Mouse (Mus musculus) left cerebral cortex, adult 2 months (tissue): ENCODE measurements around the gene Senp6. TPM values are rescaled to one million over a fixed set of nuclear protein-coding genes. Genes with fewer than 3 reads are reported as not detected.
"Not testable (repeated sequence)": the region's sequence is repeated elsewhere in the genome, so short reads cannot be mapped to it uniquely, and the experiment has no call there.

Experiments
- DNase-seq, 2 experiments: peaks; one replicate each; pipeline ENCODE4 v3.0.0; 2021 to 2022; ENCODE audit warnings: low spot score in 2 of 2, mixed read lengths in 1 of 2; ENCODE audit errors: extremely low spot score in 1 of 2
- H3K27ac ChIP-seq: fragments of 200-600 bp; 2 replicates; pipeline ENCODE4 v1.8.1; 2022
- H3K4me3 ChIP-seq: fragments of 200-600 bp; 2 replicates; pipeline ENCODE4 v1.8.1; 2022
- CTCF ChIP-seq: fragments of 200-600 bp; IDR thresholded peaks from 2 replicates; pipeline ENCODE4 v1.8.1; 2022; ENCODE audit warnings: antibody characterized with exemption, mild to moderate bottlenecking, moderate library complexity
- intact Hi-C: fragments of 180-260 bp; cut with DNase I; formaldehyde crosslinking; loops from one replicate; pipeline ENCODE4 v1.15.1; 2025
- long read RNA-seq, 2 experiments: library from polyadenylated mRNA; stranded (forward); transcript quantifications; one replicate each; pipeline ENCODE4 v2.0.0; 2021; ENCODE audit warnings: borderline mapping rate in 2 of 2
- total RNA-seq, 2 experiments: library from RNA; stranded (reverse); gene quantifications; 2 replicates each; pipeline ENCODE4 v1.2.3; 2021

The Senp6 gene
- total RNA-seq = 100 to 1,000 TPM in 1 of 2 experiments, 10 to 100 TPM in 1; 96.1 to 104 TPM
- long read RNA-seq, experiment 1, full-length matches to known transcripts = 44 of 74 reads
- long read RNA-seq, experiment 1, partial matches to known transcripts = 3 of 74 reads
- long read RNA-seq, experiment 1, other reads (novel, unspliced or antisense) = 27 of 74 reads
- long read RNA-seq, experiment 2, full-length matches to known transcripts = 37 of 64 reads
- long read RNA-seq, experiment 2, partial matches to known transcripts = 1 of 64 reads
- long read RNA-seq, experiment 2, other reads (novel, unspliced or antisense) = 26 of 64 reads

DNA sequence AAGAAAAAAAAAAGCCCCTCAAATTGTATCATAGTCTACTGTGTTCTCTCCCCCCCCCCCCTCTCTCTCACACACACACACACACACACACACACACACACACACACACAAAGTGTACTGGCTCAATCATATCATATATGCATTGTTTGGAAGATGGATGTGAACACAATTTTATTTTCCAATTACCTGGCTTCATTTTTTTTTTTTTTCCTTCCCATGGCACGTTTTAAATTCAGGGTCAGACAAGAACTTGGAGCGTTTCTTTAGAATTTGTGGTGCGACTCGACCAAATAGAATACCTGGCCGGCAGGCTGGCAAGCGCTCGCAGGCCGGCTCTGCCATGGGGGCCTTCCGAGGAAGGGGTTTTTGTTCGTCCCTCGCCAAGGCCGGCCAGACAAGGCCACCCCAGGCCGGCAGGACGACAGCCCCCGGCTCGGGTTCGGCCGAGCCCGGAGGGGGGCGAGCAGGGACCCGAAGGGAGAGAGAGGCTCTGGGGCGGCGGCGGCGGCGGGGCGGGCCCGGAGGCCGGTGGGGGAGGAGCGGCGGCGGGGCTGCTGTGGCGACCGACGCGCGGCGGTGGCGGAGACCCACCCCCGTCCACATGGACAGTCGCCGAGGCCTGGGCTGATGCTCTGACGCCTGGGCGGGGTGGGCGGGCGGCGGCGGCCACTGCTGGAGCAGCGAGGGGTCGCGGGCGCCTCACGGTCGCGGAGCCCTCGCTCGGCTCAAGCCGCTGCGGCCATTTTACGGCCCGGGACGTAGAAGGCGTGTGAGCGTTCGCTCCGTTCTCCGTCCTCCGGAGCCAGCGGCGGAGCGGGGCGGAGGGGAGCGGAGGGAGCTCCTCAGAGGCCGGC is at the start of gene Senp6:
Gene Senp6, plus strand, starts transcription at position 537 of the 854 bp plus-strand sequence.
- TF ChIP-seq CTCF = no peak
- Histone ChIP-seq H3K4me3 (peak within 1 kb of the TSS; percentile 90), H3K27ac (peak within 1 kb of the TSS; percentile 97)
- peak in 1 of 2 experiments; percentile 70 for DNase-seq
- intact Hi-C loops = no loop called here

DNA sequence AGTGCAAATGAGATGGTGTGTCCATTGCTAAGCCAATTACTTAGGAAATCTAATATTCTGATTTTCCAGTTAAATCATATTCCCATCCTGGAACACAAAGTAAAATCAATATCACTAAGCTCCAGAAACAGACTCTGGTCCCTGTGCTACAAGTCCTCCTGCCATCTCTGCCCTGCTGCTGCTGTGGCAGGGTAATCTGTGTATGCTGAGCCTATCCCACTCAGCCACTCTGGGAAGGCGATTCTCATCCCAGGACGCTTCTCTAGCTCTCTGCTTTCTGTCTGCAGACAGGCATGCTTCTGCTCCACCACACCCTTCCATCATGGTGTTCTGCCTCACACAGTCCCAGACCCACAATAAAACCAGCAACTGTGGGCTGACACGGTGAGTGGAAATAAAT is 46.3 kb upstream of the Senp6 start:
- intact Hi-C loops = no loop called here

DNA sequence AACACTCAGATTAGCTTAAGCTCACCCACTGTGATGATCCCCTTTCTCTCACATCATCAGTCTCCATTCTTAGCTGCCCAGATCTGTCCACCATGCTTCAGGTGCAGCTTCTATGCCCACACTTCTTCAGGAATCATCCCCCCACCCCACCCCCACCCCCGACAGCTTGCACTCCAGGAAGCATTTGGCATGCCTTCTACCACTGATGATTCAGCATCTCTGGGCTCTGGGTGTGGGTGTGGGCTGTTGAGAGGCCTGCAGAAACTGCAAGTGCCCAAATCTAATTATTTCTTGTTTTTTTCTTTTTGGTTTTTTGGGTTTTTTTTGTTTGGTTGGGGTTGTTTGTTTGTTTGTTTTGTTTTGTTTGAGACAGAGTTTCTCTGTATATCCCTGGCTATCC is 45.1 kb upstream of the Senp6 start:
- DNase-seq = peak in 1 of 2 experiments; percentile 17
- TF ChIP-seq CTCF = no peak
- Histone ChIP-seq H3K4me3 (no peak overlapping the region), H3K27ac (no peak overlapping the region)
- intact Hi-C loops = no loop called here

More for the DNA sequence above, 46.3 kb upstream of the Senp6 start:
- no peak overlapping the region for H3K27ac ChIP-seq
- no peak for DNase-seq
- H3K4me3 ChIP-seq = no peak overlapping the region
- TF ChIP-seq CTCF = no peak

DNA sequence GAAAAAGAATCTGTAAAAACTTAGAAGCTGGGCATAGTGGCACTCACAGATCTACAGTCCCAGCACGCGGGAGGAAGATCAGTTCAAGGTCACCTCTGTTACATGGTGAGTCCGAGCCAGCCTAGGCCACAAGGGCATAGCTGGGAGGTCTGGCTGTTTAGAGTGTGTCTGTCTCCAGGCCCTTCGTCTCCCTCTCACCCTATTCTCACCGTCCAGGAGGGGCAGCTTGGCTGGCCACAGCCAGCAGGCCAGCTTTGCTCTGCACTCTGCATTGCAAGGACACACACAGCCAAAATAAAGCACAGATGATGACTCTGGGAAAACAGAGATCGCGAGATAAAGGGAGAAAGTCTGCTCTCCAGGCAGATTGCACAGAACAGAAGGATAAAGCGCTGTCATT is 43.9 kb upstream of the Senp6 start:
- DNase-seq = no peak
- intact Hi-C loops = no loop called here
- Histone ChIP-seq H3K4me3 (no peak overlapping the region), H3K27ac (no peak overlapping the region)
- no peak for TF ChIP-seq CTCF

DNA sequence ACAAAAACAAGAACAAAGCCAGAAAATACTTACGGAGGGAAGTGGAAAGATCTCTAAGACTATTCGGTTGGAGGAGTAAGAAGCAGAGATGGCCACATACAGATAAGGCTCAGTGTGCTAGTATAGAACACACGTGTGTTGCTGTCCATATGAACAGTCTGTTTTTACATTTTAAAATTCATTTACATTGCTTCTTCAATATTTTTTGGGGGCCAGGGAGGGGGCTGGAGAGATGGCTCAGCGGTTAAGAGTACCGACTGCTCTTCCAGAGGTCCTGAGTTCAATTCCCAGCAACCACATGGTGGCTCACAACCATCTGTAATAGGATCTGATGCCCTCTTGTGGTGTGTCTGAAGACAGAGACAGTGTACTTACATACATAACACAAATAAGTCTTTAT is 41.4 kb upstream of the Senp6 start:
- intact Hi-C loops = loop anchor here (5.0 kb wide), 1 partner anchor 218 kb away; no protein-coding TSS in a partner anchor
- H3K4me3 ChIP-seq, H3K27ac ChIP-seq, DNase-seq: not testable (repeated sequence)

DNA sequence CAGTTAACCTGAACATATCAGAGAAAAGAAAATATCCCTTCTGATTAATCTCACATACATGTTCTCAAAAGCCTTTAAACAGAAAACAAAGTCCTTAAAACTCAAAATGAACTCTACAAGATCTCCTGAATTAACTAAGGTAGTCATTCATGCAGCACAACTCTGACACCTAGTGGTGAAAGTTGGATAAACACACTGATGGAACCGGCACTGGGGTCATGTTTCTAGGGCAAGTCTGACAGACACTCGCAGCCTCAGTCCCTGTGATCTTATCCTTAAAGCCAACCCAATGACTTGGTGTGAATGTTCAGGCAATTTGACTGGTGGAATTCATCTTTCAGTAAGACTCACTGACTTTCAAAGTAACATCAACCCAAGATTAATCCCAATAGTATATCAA is 40.7 kb upstream of the Senp6 start:
- no peak overlapping the region for H3K4me3 ChIP-seq
- TF ChIP-seq CTCF = peak; percentile 90
- H3K27ac ChIP-seq = no peak overlapping the region
- intact Hi-C loops = loop anchor here (5.0 kb wide), 1 partner anchor 219 kb away; no protein-coding TSS in a partner anchor
- peak; percentile 29 to 43 for DNase-seq

DNA sequence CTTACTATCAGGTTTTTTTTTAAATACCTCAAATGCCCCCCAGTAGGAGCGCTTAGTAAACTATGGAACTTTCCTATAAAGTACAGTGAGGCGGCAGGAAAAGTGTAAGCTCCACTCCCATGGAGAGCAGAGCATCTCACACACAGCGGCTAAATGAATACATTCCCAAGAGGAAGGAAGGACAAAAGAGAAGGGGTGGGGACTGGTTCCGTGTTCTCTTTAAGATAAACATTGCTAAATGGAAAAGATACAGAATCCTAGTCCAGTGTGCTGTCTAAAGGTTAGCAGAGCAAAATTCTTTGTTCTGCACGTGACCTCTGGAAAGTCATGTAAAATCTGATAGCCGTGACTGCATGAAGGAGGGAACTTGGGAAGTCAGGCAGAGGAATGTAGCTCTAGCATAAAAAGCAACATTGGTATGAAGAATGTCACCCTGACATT is 40.1 kb upstream of the Senp6 start:
- DNase-seq = no peak
- TF ChIP-seq CTCF = no peak
- intact Hi-C loops = loop anchor here (5.0 kb wide), 1 partner anchor 219 kb away; no protein-coding TSS in a partner anchor
- no peak overlapping the region for H3K27ac ChIP-seq
- H3K4me3 ChIP-seq = no peak overlapping the region

DNA sequence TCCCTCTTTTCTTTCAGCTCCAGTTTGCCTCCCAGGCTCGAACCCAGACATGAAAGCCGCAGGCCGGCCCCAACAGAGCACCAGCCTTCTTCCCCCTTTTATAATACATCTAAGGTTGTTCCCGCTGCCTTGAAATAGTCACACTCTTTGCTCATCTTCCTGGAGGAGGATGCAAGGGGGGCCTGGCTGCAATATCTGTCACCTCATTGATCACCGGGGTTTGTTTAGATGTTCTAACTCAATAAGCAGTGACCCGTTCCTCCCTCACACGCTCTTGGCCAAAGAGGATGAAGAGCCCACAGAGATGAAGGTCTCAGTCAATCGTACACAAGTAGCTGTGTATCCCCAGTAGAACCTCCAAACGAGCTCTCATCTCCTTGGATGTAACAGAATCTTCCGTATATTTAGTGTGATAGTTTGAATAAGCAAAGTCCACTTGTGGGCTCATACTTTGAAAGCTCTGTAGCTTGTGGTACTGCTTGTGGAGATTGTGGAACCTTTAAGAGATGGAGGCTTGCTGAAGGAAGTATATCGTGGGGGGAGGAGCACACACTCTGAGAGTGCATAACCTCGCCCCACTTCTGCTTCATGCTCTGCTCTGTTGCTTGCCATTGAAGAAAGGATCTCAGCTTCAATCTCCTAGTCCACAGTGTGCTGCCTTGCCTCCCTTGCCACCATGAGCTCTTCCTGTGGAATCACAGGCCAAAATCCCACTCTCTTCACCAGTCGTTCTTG is 29.3 kb upstream of the Senp6 start:
- no peak for TF ChIP-seq CTCF
- Histone ChIP-seq H3K4me3 (no peak overlapping the region), H3K27ac (no peak overlapping the region)
- DNase-seq = no peak
- intact Hi-C loops = no loop called here

DNA sequence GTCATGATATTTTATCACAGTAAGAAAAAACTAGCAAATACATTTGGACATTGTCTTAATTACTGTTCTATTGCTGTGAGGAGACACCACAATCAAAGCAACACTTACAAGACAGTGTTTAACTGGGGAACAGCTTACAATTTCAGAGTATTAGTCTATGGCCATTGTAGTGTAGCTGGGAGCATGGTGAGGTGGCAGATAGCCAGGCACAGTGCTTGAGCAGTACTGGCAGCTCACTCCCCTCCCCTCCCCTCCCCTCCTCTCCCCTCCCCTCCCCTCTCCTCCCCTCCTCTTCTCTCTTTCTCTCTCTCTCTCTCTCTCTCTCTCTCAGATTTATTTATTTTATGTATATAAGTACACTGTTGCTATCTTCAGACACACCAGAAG is 28.7 kb upstream of the Senp6 start:
- intact Hi-C loops = no loop called here
- no peak for DNase-seq
- no peak for TF ChIP-seq CTCF
- Histone ChIP-seq H3K4me3 (no peak overlapping the region), H3K27ac (no peak overlapping the region)

DNA sequence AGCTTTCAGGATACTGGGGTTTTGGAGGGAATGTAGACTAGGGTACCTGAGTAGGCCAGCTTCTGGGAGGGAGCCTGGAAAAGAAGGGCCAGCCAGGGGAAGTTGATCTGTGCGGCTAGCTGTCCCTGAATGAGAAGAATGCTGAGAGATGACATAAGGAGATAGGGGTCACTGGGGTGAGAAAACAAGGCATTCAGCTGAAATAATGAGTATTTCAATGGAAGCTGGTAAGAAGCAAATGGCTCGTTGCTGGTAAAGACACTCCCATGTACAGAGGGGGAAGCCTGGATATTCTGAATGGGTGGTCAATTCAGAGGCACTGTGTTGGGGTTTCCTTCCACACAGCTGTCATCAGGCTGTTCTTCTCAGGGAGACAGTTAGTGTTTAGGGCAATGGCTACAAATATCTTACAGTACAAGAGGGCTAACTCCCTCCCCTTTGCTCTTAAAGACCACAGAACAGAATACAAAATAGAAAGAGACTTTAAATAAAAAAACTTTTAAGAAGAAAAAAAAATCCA is 27.3 kb upstream of the Senp6 start:
- H3K4me3 ChIP-seq = no peak overlapping the region
- intact Hi-C loops = no loop called here
- no peak for DNase-seq
- no peak overlapping the region for H3K27ac ChIP-seq
- TF ChIP-seq CTCF = no peak

DNA sequence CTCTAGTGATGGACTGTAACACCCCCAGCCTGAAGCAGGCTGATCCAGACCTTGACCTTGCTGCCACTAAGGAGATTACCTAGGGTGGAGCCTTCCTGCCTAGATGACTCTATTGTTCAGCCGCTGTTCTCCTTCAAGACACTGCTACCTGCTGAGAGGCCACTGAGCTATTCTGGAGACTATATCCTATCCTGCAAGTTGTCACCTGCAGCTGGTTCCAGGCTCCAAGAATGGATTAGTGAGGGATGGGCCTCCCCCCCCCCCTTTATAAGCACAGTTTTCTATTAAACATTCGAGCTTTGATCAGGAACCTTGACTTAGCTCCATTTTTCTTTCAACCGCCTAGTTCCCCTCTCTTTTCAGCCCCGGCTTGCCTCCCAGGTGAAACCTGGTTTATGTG is 22.4 kb upstream of the Senp6 start:
- not testable (repeated sequence) for DNase-seq

DNA sequence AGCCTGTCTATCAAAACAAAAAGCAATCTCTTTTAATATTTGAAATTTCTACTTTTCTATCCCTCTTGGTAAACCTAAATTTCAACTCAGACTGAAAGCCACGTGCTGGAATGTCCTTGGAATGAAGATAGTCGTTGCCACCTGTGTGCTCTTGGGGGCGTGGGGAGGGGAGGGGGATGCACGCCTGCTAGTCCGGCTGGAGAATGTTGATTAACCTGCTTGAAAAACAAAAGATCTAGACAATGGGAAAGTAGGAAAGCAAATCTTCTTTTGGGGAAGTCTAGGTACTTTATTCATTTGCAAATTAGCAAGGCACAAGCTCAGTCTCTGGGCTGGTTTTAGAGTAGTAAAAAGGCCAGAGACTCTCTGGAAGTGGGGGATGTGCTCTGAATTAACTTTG is 17.4 kb upstream of the Senp6 start:
- DNase-seq, intact Hi-C loops, H3K27ac ChIP-seq, H3K4me3 ChIP-seq: not testable (repeated sequence)

More for the DNA sequence above, 22.4 kb upstream of the Senp6 start:
- H3K4me3 ChIP-seq, H3K27ac ChIP-seq, intact Hi-C loops: not testable (repeated sequence)
